Mouse (Mus musculus) yolk sac, embryonic 10.5 days (tissue): ENCODE results near the gene Tgm1.

Experiments used
- DNase-seq: peaks from one replicate; pipeline ENCODE4 v3.0.0-alpha.2; 2017; ENCODE audit warnings: low spot score

Gene Tgm1

DNA sequence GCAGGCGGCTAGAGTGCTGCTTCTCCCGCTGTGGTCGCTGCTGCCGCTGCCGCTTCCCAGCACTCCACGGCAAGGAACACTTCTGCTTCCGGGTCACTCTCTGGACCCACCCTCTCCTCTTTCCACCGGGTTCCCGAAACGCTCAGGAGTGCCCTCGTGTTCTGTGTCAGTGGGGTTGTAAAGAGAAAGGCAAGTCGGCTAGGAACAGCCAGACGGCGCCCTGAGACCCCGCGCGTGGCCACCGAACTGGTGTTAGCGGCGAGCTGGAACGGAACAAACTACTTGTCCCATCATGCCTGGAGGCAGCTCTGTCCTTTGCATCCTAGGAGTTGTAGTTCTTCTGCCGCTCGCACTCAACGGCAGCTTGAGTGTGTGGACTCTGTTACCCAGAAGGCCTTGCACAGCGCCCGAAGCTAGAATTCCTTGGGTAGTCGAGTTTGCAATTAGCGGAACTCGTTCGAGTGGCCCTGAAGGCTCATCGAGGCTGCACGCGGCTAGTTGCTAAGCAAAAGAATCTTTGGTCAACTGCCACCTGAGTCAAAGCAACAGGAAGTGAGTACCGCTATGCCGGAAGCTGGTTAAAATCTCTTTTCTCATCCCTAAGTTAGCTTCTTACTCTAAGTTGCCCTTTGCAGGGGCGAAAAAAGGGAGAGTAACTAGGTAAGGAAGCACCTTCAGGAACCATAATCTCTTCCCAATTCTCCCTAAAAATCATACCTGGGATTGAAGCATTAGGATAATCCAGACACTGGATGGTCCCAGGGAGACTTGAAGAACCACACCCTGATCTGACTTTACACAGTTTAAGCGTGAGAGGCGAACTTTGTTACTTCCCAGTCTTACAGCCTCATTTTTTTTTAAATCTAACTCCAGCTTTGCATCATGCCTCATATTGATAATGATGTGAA lies 41.6 kb downstream of the Tgm1 start, which contains the start of the genes Gmpr2 and Nedd8:
TSS of gene Gmpr2 (plus strand) at position 109 of the 908 bp plus-strand sequence.
TSS of gene Nedd8 (minus strand) at position 292 of the 908 bp plus-strand sequence.
- DNase-seq = peak; percentile 97

DNA sequence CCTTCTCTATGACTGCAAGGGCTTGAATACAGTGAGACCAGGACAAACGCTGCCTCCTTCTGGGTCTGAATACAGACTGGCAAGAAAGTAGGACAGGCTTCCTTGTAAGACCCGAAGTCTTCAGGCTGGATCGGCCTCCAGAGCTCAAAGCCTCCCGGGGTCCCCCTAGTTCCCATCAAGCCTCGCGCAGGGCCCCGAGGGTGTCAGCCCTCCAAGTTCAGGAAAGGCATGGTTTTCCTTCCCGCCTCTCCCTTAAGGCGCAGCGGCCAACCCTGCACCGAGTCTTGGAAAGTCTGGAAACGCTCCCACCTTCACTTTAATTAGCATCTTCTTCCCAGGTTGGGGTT lies 42.3 kb downstream of the Tgm1 start:
- no peak for DNase-seq

DNA sequence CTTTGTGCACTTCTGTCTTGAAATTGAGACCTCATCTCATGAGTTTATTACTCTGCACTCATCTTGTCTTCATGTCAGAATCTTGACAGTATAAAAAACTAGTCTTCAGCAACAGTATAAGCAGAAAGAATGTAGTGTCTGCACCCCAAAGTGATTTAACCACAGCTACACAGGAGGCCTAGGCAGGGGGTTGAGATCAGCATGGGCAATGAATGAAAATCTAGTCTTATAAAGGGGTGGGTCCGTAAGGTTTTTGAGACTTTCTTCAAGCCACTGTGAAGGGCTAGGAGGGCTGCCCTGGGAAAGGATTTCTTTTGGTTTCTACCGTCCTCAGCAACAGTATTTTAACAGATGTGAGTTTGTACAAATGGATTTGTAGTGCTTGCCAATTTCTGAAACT lies 53.1 kb downstream of the Tgm1 start:
- no peak for DNase-seq

DNA sequence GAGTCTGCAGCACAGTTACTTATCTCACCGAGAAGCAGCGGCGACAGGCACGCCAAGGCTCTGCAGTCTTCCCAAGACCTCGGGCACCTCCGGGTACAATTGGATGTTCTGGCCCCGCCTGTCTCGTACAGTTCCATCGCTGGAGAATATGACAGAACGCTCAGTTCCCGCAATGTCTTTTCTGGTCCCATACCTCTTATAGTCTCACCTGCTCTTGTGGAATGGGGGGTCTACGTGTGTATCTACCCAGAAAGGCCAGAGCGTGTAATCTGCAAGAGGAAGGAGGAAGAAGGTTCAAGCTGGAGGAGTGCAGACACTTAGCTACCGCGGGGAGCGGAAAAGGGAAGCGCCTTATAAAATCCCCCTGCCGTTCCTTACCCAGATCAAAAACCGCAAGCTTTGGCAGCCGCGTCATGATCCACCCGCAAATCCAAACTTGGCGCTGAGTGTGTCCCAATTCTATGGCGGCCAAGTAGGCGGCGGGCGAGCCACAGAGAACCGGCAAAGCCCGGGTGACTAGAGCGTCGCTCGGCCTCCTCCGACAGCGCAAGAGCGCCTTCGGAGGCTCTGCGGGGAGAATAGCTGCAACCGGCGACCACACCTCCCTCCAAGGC lies 53.7 kb downstream of the Tgm1 start, which contains the start of gene Mdp1:
TSS of gene Mdp1 (minus strand) at position 549 of the 614 bp plus-strand sequence.
- peak; percentile 85 for DNase-seq

DNA sequence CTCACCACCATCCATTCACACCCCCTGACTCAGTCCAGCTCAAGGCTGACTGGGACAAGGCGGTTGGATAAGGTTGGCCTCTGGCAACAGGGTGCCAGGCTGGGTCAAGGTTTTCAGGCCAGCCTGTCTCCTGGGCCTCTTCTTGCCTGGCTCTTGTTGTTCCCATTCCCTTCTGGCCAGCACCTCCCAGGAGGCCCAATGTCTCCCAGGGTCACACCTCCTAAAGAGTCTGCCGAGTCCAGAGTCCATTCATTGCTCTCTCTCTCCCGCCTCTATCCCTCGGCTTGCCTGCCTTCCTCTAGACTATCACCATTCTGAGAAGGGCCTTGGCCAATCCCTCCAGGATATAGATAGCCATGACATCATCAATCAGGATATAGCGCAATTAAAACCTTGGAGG lies 55.7 kb downstream of the Tgm1 start:
- peak; percentile 52 for DNase-seq

DNA sequence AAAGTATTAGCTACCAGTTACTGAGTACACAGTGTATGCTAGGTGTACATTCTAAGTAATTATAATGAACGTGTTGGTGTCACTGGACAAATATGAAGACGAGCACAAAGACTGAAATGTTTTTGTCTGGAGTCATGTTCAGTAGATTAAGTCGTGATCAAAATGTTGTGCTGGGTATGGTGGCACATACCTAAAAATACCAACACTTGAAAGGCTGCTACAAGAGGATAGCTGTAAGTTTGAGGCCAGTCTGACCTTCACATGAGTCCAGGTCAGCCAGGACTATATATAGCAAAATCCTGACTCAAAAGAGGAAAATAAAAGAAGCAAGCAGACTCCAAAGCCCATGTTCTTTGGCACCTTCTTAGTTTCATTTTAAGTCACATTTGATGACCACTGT lies 56.8 kb downstream of the Tgm1 start:
- no peak for DNase-seq

DNA sequence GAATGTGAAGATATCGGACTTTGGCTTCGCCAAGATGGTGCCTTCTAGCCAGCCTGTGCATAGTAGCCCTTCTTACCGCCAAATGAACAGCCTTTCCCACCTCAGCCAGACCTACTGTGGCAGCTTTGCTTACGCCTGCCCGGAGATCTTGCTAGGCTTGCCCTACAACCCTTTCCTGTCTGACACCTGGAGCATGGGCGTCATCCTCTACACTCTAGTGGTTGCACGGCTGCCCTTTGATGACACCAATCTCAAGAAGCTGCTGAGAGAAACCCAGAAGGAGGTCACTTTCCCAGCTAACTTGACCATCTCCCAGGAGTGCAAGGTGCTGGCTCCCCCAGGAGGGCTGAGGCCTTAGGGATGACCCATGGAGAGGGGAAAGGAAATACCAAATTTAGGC lies 62.2 kb downstream of the Tgm1 start:
- DNase-seq = no peak
